Mouse (Mus musculus): ENCODE results near the gene Cotl1. TPM values are rescaled to one million over a fixed set of nuclear protein-coding genes. Genes with fewer than 3 reads are reported as not detected.

The Cotl1 gene
- polyA plus RNA-seq, 1 experiment from 2014 or later = 458 TPM

DNA sequence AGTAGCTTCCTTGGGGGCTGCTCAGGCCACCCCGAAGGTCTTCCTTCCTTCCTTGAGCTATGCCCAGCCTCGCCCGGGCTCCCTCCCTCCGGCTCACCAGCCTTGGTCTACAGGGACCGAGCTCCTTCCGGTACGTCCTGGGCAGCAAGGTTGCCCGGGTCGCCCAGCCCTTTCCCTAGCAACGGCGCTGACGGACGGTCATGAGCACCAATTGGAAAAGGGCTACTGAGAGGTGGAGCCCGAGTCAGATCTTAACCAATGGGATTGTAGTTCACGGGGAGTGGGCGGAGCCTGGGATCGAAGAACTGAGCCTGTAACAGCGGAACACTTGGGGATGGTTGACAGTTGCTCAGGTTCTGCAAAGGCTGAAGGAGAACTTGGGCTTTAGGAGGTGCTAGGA is 62.1 kb downstream of the Cotl1 start, which contains the start of gene Tldc1:
Gene Tldc1, minus strand, starts transcription at position 154 of the 400 bp plus-strand sequence.
- H3K9me3 ChIP-seq (ENCODE audit: control insufficient read depth, low read length) = no peaks in the 10 kb centered on the region
- ATAC-seq (ENCODE audit: low FRiP score) (peak; percentile 96), DNase-seq (ENCODE audit: low spot score) (peak; percentile 100)
- H3K27me3 ChIP-seq (ENCODE audit: control insufficient read depth, insufficient read depth, low read length) = no peaks in the 10 kb centered on the region
- H3K4me1 ChIP-seq (replicated peaks; ENCODE audit: control insufficient read depth, insufficient read depth, low read length) = 0 out of 2 replicates have a peak, but pooled peaks cover 4% of the 10 kb centered on the region
- peak within 1 kb of the TSS; percentile 77; the same call in 1 of the 2 replicates for H3K27ac ChIP-seq (ENCODE audit: low read depth, low read length)
- H3K36me3 ChIP-seq (ENCODE audit: control insufficient read depth, insufficient read depth, low read length) = no peaks in the 10 kb centered on the region
- H3K4me3 ChIP-seq (ENCODE audit: low read depth, low read length) = peak within 1 kb of the TSS; percentile 50
- WGBS = 0% methylated on average over 18 of the region's 18 CpGs
- H3K4me2 ChIP-seq (replicated peaks; ENCODE audit: low read depth, low read length) = peak within 1 kb of the TSS; percentile 85
- peak within 1 kb of the TSS; percentile 78 for H3K9ac ChIP-seq (ENCODE audit: low read depth, low read length)

DNA sequence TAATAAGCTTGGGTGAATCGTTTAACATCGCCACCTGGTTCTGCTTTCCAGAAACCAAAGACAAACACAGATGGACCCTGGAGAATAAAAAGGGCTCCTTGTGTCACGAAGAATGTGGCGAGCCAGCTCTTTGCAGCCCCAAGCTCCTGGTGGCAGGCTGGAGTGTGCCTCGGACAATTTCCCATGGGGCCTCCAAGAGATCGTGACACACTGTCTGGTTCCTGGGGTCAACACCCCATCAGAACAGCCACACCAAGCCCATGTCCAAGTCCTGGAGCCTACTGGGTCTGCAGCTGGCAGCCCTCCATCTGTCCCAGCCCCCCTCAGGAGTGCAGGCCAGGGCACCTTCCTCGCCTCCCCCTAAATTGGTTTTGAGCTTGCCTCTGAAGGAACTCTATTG is 62.6 kb downstream of the Cotl1 start:
- peak overlapping the region; percentile 78 for H3K9ac ChIP-seq (ENCODE audit: low read depth, low read length)
- H3K4me2 ChIP-seq (replicated peaks; ENCODE audit: low read depth, low read length) = peak overlapping the region; percentile 85
- peak overlapping the region; percentile 50 for H3K4me3 ChIP-seq (ENCODE audit: low read depth, low read length)
- H3K36me3 ChIP-seq (ENCODE audit: control insufficient read depth, insufficient read depth, low read length) = no peaks in the 10 kb centered on the region
- H3K27me3 ChIP-seq (ENCODE audit: control insufficient read depth, insufficient read depth, low read length) = no peaks in the 10 kb centered on the region
- no peak for DNase-seq (ENCODE audit: low spot score)
- H3K9me3 ChIP-seq (ENCODE audit: control insufficient read depth, low read length) = no peaks in the 10 kb centered on the region
- peak overlapping the region; percentile 77; the same call in 1 of the 2 replicates for H3K27ac ChIP-seq (ENCODE audit: low read depth, low read length)
- peak; percentile 38 for ATAC-seq (ENCODE audit: low FRiP score)
- H3K4me1 ChIP-seq (replicated peaks; ENCODE audit: control insufficient read depth, insufficient read depth, low read length) = 0 out of 2 replicates have a peak, but pooled peaks cover 4% of the 10 kb centered on the region
- 22% methylated on average over 7 of the region's 7 CpGs for WGBS

DNA sequence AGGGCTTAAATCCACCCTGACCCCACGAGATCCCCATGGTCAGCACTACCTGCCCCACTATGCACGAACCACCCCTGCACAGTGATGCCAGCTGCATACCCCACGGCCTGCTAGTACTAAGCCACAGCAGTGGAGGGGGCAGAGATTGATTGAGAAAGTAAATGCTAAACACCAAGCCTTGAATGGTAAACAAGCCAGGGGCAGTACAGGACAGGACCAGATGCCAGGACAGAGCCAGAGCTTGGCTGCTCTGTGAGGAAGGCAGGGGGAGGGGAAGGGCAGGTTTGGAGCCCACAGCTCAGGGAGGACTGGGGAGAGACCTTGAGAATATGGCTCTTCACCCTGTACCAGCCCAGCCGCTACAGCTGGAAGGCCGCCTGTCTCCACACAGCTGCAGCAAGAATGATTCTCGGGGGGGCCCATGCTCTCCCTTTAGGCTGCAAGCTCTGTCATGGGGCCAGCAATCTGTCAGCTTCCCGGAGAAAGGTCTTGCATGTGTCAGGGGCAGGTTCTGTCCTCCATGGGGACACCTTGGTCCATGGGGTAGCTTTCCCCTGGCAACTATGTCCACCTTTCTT is 63.6 kb downstream of the Cotl1 start:
- 0 out of 2 replicates have a peak, but pooled peaks cover 4% of the 10 kb centered on the region for H3K4me1 ChIP-seq (replicated peaks; ENCODE audit: control insufficient read depth, insufficient read depth, low read length)
- no peak for DNase-seq (ENCODE audit: low spot score)
- no peaks in the 10 kb centered on the region for H3K36me3 ChIP-seq (ENCODE audit: control insufficient read depth, insufficient read depth, low read length)
- H3K27ac ChIP-seq (ENCODE audit: low read depth, low read length) = no peak overlapping the region
- ATAC-seq (ENCODE audit: low FRiP score) = no peak
- no peaks in the 10 kb centered on the region for H3K9me3 ChIP-seq (ENCODE audit: control insufficient read depth, low read length)
- H3K9ac ChIP-seq (ENCODE audit: low read depth, low read length) = no peak overlapping the region
- H3K4me3 ChIP-seq (ENCODE audit: low read depth, low read length) = no peak overlapping the region
- H3K4me2 ChIP-seq (replicated peaks; ENCODE audit: low read depth, low read length) = no peak overlapping the region
- WGBS = 93% methylated on average over 7 of the region's 7 CpGs
- H3K27me3 ChIP-seq (ENCODE audit: control insufficient read depth, insufficient read depth, low read length) = no peaks in the 10 kb centered on the region

DNA sequence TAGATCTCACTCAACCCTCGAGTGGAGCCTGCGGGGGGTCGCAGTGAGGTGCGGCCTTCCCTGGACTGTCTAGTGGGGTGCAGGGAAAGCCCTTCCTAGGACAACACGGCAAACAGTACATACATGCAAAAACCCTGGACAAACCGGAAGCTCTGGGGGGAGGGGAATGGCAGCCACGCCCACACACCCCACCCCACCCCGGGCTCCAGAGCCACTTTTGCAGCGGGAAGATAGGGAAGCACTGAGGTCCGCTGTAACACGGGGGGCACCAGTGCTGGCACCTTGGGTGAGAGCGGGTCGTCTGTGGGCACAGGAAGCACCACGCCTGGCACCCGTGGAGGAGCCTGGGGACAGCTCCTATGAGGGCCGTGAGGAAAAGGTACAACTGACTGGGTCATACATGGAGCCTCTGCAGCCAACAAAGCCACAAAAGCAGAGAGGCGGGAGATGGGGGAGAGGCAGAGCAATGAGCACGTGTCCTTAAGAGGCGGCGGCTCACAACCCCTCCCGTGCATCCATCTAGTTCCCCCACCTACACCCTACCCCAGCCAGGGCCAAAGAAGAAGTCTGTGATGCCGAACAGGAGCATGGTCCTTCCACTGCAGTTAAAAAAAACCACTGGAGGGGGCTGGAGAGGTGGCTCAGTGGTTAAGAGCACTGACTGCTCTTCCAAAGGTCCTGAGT is 74.4 kb downstream of the Cotl1 start:
- H3K36me3 ChIP-seq (ENCODE audit: control insufficient read depth, insufficient read depth, low read length) = no peaks in the 10 kb centered on the region
- no peak overlapping the region for H3K4me2 ChIP-seq (replicated peaks; ENCODE audit: low read depth, low read length)
- H3K9ac ChIP-seq (ENCODE audit: low read depth, low read length) = no peak overlapping the region
- no peak overlapping the region for H3K4me3 ChIP-seq (ENCODE audit: low read depth, low read length)
- no peak overlapping the region for H3K27ac ChIP-seq (ENCODE audit: low read depth, low read length)
- WGBS = 89% methylated on average over 22 of the region's 22 CpGs
- no peaks in the 10 kb centered on the region for H3K27me3 ChIP-seq (ENCODE audit: control insufficient read depth, insufficient read depth, low read length)
- ATAC-seq (ENCODE audit: low FRiP score) (no peak), DNase-seq (ENCODE audit: low spot score) (no peak)
- no peaks in the 10 kb centered on the region for H3K9me3 ChIP-seq (ENCODE audit: control insufficient read depth, low read length)
- H3K4me1 ChIP-seq (replicated peaks; ENCODE audit: control insufficient read depth, insufficient read depth, low read length) = no peaks in the 10 kb centered on the region

DNA sequence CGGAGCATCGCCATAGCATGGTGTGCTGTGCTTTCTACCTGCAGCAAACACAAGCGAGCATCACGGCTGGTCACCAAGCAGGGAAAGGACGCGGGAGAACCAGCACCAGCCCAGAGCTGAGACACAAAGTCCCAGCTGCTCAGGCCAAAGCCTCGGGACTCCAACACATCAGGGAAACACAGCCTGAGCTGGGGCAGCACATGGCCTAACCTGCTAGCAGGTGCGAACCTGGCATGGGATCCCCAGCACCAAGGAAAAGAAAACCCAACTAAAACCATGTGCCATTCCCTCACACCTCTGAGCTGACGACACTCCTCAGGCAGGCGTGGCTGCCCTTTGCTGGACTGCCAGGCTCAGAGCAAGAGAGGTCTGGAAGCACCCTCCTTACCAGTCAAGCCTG is 75.0 kb downstream of the Cotl1 start:
- WGBS = 83% methylated on average over 10 of the region's 10 CpGs
- Histone ChIP-seq H3K4me1 (replicated peaks; ENCODE audit: control insufficient read depth, insufficient read depth, low read length) (no peaks in the 10 kb centered on the region), H3K9ac (ENCODE audit: low read depth, low read length) (no peak overlapping the region), H3K4me2 (replicated peaks; ENCODE audit: low read depth, low read length) (no peak overlapping the region), H3K36me3 (ENCODE audit: control insufficient read depth, insufficient read depth, low read length) (no peaks in the 10 kb centered on the region), H3K4me3 (ENCODE audit: low read depth, low read length) (no peak overlapping the region), H3K9me3 (ENCODE audit: control insufficient read depth, low read length) (no peaks in the 10 kb centered on the region), H3K27me3 (ENCODE audit: control insufficient read depth, insufficient read depth, low read length) (no peaks in the 10 kb centered on the region), H3K27ac (ENCODE audit: low read depth, low read length) (no peak overlapping the region)
- ATAC-seq (ENCODE audit: low FRiP score) = no peak
- no peak for DNase-seq (ENCODE audit: low spot score)

DNA sequence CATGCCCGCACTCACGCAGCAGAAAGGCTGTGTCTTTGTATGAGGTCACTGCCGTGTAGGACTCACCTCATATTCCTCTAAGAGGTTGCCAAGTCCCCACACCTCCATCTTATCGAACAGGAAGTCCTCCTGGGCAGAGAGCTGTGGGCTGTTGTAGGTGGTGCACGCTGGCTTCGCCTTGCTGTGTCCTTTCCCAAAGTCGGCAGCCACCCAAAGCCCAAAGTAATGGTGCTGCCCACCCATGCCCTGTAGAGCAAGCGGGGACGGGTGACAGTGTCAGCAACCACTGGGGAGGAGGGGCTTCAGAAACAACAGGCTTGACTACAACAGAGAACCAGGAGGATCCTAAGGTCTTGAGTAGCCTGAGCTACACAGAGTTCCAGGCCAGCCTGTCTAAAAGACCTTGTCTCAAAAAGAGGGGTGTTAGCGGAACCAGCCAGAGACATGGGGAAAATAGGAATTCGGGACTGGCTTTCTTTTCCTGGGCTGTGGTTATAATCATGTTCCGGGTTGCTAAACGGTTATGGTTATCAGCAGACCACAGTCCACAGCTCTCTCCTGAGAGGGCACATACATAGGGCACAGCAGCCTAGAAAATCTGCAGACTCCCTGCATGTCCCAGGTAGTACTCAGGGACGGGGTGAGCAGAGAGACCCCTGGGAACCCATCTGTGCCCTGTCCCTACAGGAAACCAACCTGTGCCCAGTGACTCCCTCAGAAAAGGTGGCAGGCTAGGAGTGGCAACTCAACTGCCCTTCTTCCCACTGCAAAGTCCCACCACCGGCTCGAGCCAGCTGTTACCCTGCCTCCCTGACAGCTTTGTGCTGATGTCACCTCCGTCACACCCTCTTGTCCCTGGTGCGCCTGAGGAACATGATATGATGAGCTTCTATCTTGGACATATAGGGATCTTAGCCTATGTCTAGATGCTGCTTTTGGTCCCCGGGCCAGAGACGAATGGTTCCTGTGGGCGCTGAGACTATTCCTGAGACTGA is 77.8 kb downstream of the Cotl1 start:
- Histone ChIP-seq H3K4me1 (replicated peaks; ENCODE audit: control insufficient read depth, insufficient read depth, low read length) (no peaks in the 10 kb centered on the region), H3K4me3 (ENCODE audit: low read depth, low read length) (no peak overlapping the region), H3K27me3 (ENCODE audit: control insufficient read depth, insufficient read depth, low read length) (no peaks in the 10 kb centered on the region), H3K4me2 (replicated peaks; ENCODE audit: low read depth, low read length) (no peak overlapping the region), H3K27ac (ENCODE audit: low read depth, low read length) (no peak overlapping the region), H3K36me3 (ENCODE audit: control insufficient read depth, insufficient read depth, low read length) (no peaks in the 10 kb centered on the region), H3K9ac (ENCODE audit: low read depth, low read length) (no peak overlapping the region), H3K9me3 (ENCODE audit: control insufficient read depth, low read length) (no peaks in the 10 kb centered on the region)
- ATAC-seq (ENCODE audit: low FRiP score) (no peak), DNase-seq (ENCODE audit: low spot score) (no peak)
- 93% methylated on average over 21 of the region's 21 CpGs for WGBS

DNA sequence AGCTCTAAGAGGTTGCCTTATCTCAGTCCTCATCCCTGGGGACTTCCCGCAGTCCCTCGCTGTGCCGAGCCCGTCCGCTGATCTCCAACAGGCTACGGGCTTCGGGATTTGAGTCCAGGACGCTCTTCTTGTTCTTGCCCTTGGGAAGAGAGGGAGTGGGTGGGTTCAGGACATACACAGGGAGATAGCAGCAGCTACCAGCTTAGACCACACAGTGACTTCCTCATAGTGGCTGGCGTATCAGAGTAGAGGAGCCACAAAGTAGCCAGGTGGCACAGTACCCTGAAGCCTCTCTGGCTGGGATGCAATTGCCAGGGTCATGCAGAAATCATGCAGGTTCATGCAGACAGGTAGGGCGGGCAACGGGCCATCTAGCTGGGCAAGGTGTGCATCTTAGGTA is 78.7 kb downstream of the Cotl1 start:
- H3K36me3 ChIP-seq (ENCODE audit: control insufficient read depth, insufficient read depth, low read length) = no peaks in the 10 kb centered on the region
- H3K9ac ChIP-seq (ENCODE audit: low read depth, low read length) = no peak overlapping the region
- no peaks in the 10 kb centered on the region for H3K9me3 ChIP-seq (ENCODE audit: control insufficient read depth, low read length)
- no peak overlapping the region for H3K4me2 ChIP-seq (replicated peaks; ENCODE audit: low read depth, low read length)
- H3K27ac ChIP-seq (ENCODE audit: low read depth, low read length) = no peak overlapping the region
- no peaks in the 10 kb centered on the region for H3K27me3 ChIP-seq (ENCODE audit: control insufficient read depth, insufficient read depth, low read length)
- 94% methylated on average over 11 of the region's 11 CpGs for WGBS
- H3K4me3 ChIP-seq (ENCODE audit: low read depth, low read length) = no peak overlapping the region
- no peaks in the 10 kb centered on the region for H3K4me1 ChIP-seq (replicated peaks; ENCODE audit: control insufficient read depth, insufficient read depth, low read length)
- no peak for DNase-seq (ENCODE audit: low spot score)
- no peak for ATAC-seq (ENCODE audit: low FRiP score)
